Mouse (Mus musculus) heart, postnatal 4 days (tissue): ENCODE measurements at regions not wholly inside any gene's neighbourhood (a gene's known extent, or its start where the extent isn't known, plus 50 kb on each side); places are given as distances from the start of the nearest gene placed in this dataset.

Experiments used
- DNase-seq: peaks from one replicate; pipeline ENCODE4 v3.0.0; 2021

DNA sequence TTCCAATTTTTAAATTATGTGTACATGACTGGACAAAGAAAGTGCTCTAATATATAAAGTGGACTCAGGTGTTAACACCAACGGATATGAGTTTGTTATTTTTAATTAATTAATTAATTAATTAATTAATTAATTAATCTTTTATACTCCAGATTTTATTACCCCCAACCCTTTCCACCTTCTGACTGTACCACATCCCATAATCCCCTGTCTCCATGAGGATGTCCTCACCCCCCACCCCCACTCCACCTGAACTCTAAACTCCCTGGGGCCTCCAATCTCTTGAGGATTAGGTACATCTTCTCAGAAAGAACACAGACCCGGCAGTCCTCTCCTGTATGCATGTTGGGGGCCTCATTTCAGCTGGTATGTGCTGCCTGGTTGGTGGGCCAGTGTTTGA is 182.8 kb downstream of the Rassf9 start:
- no peak for DNase-seq

GRCm38 (mm10) chr10:102689966-102690365 is 177.9 kb downstream of the Rassf9 start:
- no peak for DNase-seq

DNA sequence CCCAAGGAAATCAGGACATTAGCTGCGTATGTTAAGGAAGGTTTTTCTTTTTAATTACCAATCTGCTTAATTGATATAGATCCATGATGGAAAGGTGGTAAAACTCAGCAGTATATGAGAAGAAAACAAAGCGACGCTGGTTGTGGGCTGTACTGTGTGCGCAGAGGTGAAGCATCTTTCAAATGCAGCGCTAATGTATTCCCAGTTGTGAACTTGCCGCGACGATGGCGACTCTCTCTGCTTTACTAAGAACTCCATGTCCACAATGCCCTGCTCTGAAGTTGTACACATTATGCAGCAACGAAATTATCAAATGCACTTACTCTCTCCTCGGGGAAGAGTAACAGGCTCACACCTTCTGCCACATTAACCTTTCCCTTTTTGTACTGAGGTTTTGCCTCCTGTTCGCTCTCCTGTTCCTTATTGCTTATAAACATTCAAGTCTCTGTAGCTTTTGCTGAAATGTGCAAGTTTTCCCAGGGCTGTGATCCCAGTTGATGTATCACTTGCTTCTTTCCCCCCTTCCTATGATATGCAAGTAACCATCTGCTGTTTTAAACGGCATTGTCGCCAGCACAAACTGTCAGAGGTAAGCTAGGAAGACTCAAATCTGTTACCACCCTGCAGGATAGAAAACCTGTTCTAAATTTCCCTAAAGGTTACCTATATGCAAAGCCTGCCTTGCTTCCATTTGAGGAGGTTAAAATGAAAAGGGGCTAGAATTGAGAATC is 174.8 kb downstream of the Rassf9 start:
- DNase-seq: no peak

- no peak for DNase-seq
Observed at GRCm38 (mm10) chr10:102685833-102686434, 173.9 kb downstream of the Rassf9 start.

DNA sequence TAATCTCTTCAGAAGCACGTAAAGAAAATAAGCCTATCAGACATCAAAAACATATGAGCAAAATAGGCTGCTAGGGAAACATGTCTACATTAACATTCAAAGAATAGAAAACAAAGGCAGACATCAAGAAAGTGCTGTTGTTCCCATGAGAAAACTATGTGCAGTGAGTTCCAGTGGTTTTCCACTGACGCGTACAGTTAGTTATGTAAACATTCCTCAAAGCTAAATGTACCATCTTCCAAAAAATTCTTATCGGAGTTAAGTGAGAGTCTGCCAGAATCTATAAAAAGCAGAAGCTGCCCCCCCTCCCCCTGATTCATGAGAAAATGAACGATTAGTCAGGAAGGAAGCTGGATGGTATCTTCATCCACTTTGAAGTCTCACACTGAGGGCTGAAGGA is 155.3 kb downstream of the Rassf9 start:
- no peak for DNase-seq

DNA sequence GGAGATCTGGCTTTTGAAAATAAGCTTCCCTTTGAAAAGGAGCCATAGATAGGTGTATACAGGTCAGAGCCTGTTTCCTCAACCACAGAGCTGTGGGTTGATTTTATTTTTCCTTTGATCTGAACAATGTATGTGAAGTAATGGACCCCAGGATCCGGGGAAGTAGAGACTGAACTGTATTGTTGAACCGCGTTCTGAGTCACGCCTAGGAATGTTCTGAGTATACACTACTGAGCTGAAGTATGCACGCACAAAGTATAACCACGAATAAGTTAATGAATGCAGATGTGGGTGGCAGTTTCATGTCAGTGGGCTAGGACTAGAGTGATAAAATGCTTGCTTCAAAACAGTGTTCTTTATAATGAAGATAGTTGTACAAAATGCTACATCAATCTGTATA is 147.7 kb downstream of the Rassf9 start:
- no peak for DNase-seq

GRCm38 (mm10) chr10:102636507-102636906 is 124.5 kb downstream of the Rassf9 start:
- no peak for DNase-seq

- DNase-seq: no peak
Observed at GRCm38 (mm10) chr10:102633438-102633837, 121.4 kb downstream of the Rassf9 start.

DNA sequence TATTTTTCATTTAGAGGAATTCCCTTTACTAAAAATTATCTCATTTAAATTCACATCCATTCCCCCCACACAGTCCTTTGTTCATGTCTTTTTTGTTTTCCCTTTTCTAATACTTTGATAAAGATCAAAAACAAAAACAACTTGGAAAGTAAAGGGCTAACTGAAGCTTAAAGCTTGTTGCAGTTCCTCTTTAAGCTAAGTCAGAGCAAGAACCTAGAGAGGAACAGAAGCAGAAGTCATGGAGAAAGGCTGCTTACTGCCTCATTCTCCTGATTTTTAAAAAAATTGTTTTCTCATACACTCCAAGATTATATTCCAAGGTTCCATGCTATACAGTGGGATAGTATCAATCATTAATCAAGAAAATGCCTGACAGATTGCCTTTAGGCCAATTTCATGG is 116.6 kb downstream of the Rassf9 start:
- DNase-seq: no peak

GRCm38 (mm10) chr10:102623895-102624294 is 111.9 kb downstream of the Rassf9 start:
- no peak for DNase-seq

DNA sequence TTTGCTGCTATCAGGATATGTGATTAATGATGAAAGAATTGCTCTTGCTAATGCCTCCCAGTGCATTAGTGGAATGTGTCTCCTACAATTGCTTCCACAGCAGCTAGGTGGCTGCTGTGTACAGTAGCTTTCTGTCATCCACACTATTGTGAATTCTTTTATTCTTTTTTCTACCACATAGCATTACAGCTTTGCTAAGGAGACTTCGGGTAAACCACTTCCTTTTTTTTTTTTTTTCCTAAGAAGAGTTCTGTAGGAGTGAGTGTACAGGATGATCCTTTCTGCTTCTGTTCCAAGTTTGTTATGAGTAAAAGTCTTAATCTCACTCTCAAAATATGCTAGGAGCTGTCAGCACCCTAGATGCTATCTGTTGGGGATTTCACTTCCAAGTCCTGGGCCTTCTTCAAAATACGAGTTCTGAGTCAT is 110.6 kb downstream of the Rassf9 start:
- DNase-seq: no peak

GRCm38 (mm10) chr10:102618711-102619110 is 106.7 kb downstream of the Rassf9 start:
- DNase-seq: no peak

GRCm38 (mm10) chr10:102615962-102616595 is 104.1 kb downstream of the Rassf9 start:
- DNase-seq: no peak
